Mouse (Mus musculus) megakaryocyte, adult 5-6 weeks (primary cell): ENCODE data around the gene Usf1. TPM values are rescaled to one million over a fixed set of nuclear protein-coding genes. Genes with fewer than 3 reads are reported as not detected.

Experiments used
- ATAC-seq: 2 replicates; pipeline ENCODE4 v1.8.0; 2016; ENCODE audit warnings: mild to moderate bottlenecking, inconsistent platforms; ENCODE audit not compliant: poor library complexity, severe bottlenecking
- total RNA-seq, 2 experiments: library from RNA; stranded (forward) in 1 of 2; stranded (reverse) in 1 of 2; fragments of 153-499, 151-499 nt in 1 of 2; fragments of 221-1000, 200-1000 nt in 1 of 2; gene quantifications; 2 replicates each; pipeline versions ENCODE4 v1.2.3 to v1.2.4; 2015 to 2017

The Usf1 gene
- total RNA-seq, 2 experiments from 2014 or later = 27.0 to 80.1 TPM

DNA sequence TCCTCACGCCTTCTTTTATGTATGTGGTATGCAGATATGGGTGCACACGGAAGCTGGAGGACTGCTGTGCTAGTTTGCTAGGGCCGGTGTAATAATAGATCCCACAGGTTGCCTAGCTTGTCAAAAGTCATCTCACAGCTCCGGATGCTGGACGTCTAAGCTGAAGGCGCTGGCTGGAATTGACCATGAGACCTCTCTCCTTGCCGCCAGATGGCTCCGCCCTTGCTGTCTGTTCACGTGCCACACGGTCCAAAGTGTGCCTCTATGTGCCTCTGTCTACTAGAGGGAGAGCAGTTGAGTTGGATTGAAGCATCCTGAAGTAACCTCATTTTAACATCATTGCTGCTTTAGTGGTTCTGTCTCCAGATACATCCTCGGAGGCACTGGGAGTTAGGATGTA, 38.9 kb downstream of the Usf1 start:
- no peak for ATAC-seq

- ATAC-seq = peak; percentile 91
Measured at GRCm38 (mm10) chr1:171451001-171451400, 39.9 kb downstream of the Usf1 start.

DNA sequence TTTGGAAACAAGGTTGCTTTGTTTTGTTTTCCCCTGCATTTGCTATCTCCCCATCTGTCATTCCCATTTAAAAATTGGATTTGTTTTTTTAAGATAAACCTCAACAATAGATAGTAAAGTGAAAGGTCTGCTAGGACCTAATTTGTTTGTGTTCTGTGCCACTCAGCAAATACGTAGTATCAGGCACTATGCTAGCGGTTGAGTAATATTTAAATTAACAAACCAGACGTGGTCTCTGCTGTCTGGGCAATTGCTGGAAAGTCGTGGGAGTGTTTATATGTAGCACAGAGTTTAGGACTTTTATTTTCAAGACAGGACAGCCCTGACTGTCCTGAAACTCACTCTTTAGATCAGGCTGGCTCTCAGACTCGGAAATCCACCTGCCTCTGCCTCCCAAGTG, 41.4 kb downstream of the Usf1 start:
- no peak for ATAC-seq

GRCm38 (mm10) chr1:171452923-171453322, 41.8 kb downstream of the Usf1 start:
- peak; percentile 54 for ATAC-seq

DNA sequence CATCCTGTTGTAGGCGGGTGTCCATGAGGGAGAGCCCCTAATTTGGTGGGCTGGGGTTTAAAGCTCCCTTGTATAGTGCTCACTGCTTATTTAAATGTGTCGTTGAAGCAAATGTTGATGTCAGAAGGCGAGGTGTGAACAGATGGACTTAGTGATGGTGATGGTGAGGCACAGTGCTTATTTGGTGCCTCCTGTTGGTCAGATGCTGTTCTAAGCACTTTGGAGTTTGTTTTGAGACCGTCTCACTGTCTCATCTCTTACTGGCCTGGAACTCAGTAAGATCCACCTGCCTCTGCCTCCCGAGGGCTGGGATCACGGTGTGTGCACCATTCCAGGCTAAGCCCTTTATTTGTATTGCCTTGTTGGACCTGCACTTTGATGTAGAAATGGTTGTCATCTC, 43.8 kb downstream of the Usf1 start:
- ATAC-seq = no peak

- no peak for ATAC-seq
Measured at GRCm38 (mm10) chr1:171457568-171457967, 46.5 kb downstream of the Usf1 start.

DNA sequence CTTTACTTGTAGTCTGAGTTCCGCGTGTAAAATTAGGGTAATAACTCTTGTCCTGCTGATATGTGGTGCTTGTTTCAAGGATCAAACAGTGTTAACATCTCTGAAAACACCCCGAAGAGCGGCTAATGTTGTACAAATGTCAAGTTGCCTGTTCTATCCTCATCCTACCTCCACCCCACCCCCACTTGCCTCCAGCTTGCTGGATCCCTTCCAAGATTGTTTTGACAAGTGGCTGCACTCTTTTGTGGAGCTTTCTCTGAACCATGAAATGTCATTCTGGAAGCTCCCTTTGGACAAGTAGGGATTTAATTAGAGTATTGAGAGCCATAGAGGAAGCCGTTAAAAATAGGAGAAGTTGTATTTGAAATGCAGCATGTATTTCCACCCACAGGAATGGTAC, 48.7 kb downstream of the Usf1 start:
- no peak for ATAC-seq

DNA sequence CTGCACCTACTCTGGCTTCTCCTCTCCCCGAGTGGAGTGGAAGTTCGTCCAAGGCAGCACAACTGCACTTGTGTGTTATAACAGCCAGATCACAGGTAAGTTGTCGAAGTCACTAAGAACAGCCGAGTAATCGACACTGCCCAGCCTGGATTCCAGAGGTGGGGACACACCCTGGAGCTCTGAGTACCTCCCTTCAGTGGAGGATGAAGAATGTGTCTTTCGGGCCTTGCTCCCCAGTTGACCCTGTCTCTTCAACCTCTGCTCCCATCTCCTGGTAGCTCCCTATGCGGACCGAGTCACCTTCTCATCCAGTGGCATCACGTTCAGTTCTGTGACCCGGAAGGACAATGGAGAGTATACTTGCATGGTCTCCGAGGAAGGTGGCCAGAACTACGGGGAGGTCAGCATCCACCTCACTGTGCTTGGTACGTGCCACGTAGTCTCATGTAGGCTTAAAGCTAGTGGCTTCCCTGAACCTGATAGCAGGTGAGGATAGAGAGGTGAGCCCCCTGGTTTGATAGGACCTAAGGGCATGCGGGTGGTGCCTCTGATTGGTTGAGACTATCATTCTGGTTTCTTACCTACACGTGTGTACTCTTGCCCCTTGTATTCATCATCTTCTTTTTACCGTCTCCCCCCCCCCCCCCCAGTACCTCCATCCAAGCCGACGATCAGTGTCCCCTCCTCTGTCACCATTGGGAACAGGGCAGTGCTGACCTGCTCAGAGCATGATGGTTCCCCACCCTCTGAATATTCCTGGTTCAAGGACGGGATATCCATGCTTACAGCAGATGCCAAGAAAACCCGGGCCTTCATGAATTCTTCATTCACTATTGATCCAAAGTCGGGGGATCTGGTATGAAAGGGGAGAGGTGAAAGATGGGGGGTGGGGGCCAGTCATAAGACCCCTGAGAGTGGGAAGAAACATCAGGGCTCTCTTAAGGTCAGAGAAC, 49.7 kb downstream of the Usf1 start:
- no peak for ATAC-seq

DNA sequence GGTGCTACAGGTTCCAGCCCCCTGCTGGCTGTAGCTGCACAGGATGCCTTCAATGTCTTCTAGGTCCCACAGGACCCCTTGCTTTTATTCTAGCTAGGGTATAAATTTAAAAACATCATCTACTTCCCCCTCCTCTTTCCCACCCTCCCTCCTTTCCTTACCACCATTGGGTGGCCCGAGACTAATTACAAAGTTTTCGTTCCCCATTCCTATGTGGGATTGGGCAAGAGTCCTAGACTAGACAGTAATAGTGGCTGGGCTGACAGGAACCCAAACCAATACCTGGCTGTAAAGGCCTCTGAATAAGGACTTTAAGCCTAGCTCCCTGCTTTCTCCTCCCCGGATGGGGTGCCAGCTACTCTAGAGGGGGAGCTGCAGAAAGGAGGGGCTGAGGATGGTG, 52.0 kb downstream of the Usf1 start:
- peak; percentile 78 for ATAC-seq

- ATAC-seq = no peak
Measured at GRCm38 (mm10) chr1:171465749-171466412, 54.8 kb downstream of the Usf1 start.

GRCm38 (mm10) chr1:171466565-171466964, 55.5 kb downstream of the Usf1 start:
- ATAC-seq = peak; percentile 53

Other genes starting within 250 kb of the Usf1 start
- gene Pcp4l1, start 215.0 kb upstream of the Usf1 start, total RNA-seq (2015) = 1.2 and 1.4 TPM in 2 replicates
- gene Pcp4l1, start 215.0 kb upstream of the Usf1 start, total RNA-seq (2017) = 0.44 and 0.73 TPM in 2 replicates
- gene Nr1i3, start 197.3 kb upstream of the Usf1 start, total RNA-seq (2015) = not detected in 2 replicates
- 0.04 TPM in 2 replicates for gene Nr1i3, start 197.3 kb upstream of the Usf1 start, total RNA-seq (2017)
- 7.3 and 8.2 TPM in 2 replicates for gene Tomm40l, start 188.8 kb upstream of the Usf1 start, total RNA-seq (2015)
- 8.5 and 14.4 TPM in 2 replicates for gene Tomm40l, start 188.8 kb upstream of the Usf1 start, total RNA-seq (2017)
- gene Apoa2, start 186.3 kb upstream of the Usf1 start, total RNA-seq (2015) = 0.87 TPM in 1 of 2 replicates, not detected in the other
- not detected in 2 replicates for gene Apoa2, start 186.3 kb upstream of the Usf1 start, total RNA-seq (2017)
- gene Fcer1g, start 176.9 kb upstream of the Usf1 start, total RNA-seq (2015) = 2,036 and 2,044 TPM in 2 replicates
- gene Fcer1g, start 176.9 kb upstream of the Usf1 start, total RNA-seq (2017) = 995 and 1,060 TPM in 2 replicates
- gene Adamts4, start 160.9 kb upstream of the Usf1 start, total RNA-seq (2015) = not detected in 2 replicates
- gene Adamts4, start 160.9 kb upstream of the Usf1 start, total RNA-seq (2017) = 0.12 TPM in 1 of 2 replicates, not detected in the other
- 235 and 245 TPM in 2 replicates for gene Ndufs2, start 159.9 kb upstream of the Usf1 start, total RNA-seq (2015)
- gene Ndufs2, start 159.9 kb upstream of the Usf1 start, total RNA-seq (2017) = 276 and 306 TPM in 2 replicates
- gene B4galt3, start 141.0 kb upstream of the Usf1 start, total RNA-seq (2015) = 17.8 and 20.4 TPM in 2 replicates
- 28.5 and 33.5 TPM in 2 replicates for gene B4galt3, start 141.0 kb upstream of the Usf1 start, total RNA-seq (2017)
- 26.5 and 27.4 TPM in 2 replicates for gene Ppox, start 130.1 kb upstream of the Usf1 start, total RNA-seq (2015)
- 14.5 and 18.0 TPM in 2 replicates for gene Ppox, start 130.1 kb upstream of the Usf1 start, total RNA-seq (2017)
- 41.1 and 41.9 TPM in 2 replicates for gene Usp21, start 123.3 kb upstream of the Usf1 start, total RNA-seq (2015)
- 20.2 and 28.9 TPM in 2 replicates for gene Usp21, start 123.3 kb upstream of the Usf1 start, total RNA-seq (2017)
- 95.3 and 105 TPM in 2 replicates for gene Ufc1, start 116.3 kb upstream of the Usf1 start, total RNA-seq (2015)
- gene Ufc1, start 116.3 kb upstream of the Usf1 start, total RNA-seq (2017) = 54.6 and 78.6 TPM in 2 replicates
- 22.4 and 23.6 TPM in 2 replicates for gene Dedd, start 82.2 kb upstream of the Usf1 start, total RNA-seq (2015)
- gene Dedd, start 82.2 kb upstream of the Usf1 start, total RNA-seq (2017) = 12.1 and 13.1 TPM in 2 replicates
- 6.5 and 9.7 TPM in 2 replicates for gene Nit1, start 65.7 kb upstream of the Usf1 start, total RNA-seq (2015)
- gene Nit1, start 65.7 kb upstream of the Usf1 start, total RNA-seq (2017) = 37.1 and 39.2 TPM in 2 replicates
- 26.1 and 38.4 TPM in 2 replicates for gene Pfdn2, start 65.6 kb upstream of the Usf1 start, total RNA-seq (2015)
- gene Pfdn2, start 65.6 kb upstream of the Usf1 start, total RNA-seq (2017) = 16.0 and 27.3 TPM in 2 replicates
- gene Klhdc9, start 50.5 kb upstream of the Usf1 start, total RNA-seq (2015) = 0.09 TPM in 1 of 2 replicates, not detected in the other
- gene Klhdc9, start 50.5 kb upstream of the Usf1 start, total RNA-seq (2017) = 0.16 and 0.59 TPM in 2 replicates
- gene Nectin4, start 41.2 kb upstream of the Usf1 start, total RNA-seq (2015) = 0.66 and 1.2 TPM in 2 replicates
- gene Nectin4, start 41.2 kb upstream of the Usf1 start, total RNA-seq (2017) = 1.3 and 2.1 TPM in 2 replicates
- 95.6 and 105 TPM in 2 replicates for gene Arhgap30, start 22.4 kb upstream of the Usf1 start, total RNA-seq (2015)
- 231 and 235 TPM in 2 replicates for gene Arhgap30, start 22.4 kb upstream of the Usf1 start, total RNA-seq (2017)
- 3.8 and 4.1 TPM in 2 replicates for gene Tstd1, start 7.6 kb downstream of the Usf1 start, total RNA-seq (2015)
- gene Tstd1, start 7.6 kb downstream of the Usf1 start, total RNA-seq (2017) = 0.61 and 5.1 TPM in 2 replicates
- gene F11r, start 26.2 kb downstream of the Usf1 start, total RNA-seq (2015) = 0.33 and 0.59 TPM in 2 replicates
- gene F11r, start 26.2 kb downstream of the Usf1 start, total RNA-seq (2017) = not detected in 2 replicates
- gene Alyref2, start 92.2 kb downstream of the Usf1 start, total RNA-seq (2015) = 8.7 and 11.4 TPM in 2 replicates
- gene Alyref2, start 92.2 kb downstream of the Usf1 start, total RNA-seq (2017) = 12.7 and 13.2 TPM in 2 replicates
- gene Itln1, start 124.0 kb downstream of the Usf1 start, total RNA-seq (2015) = not detected in 2 replicates
- gene Itln1, start 124.0 kb downstream of the Usf1 start, total RNA-seq (2017) = not detected in 2 replicates
- gene Cd244a, start 147.9 kb downstream of the Usf1 start, total RNA-seq (2015) = 12.3 and 15.1 TPM in 2 replicates
- 16.3 and 16.8 TPM in 2 replicates for gene Cd244a, start 147.9 kb downstream of the Usf1 start, total RNA-seq (2017)
- gene Ly9, start 196.1 kb downstream of the Usf1 start, total RNA-seq (2015) = 41.3 and 43.2 TPM in 2 replicates
- gene Ly9, start 196.1 kb downstream of the Usf1 start, total RNA-seq (2017) = 72.9 and 75.3 TPM in 2 replicates
- 13.4 and 16.1 TPM in 2 replicates for gene Slamf7, start 241.7 kb downstream of the Usf1 start, total RNA-seq (2015)
- 9.3 and 17.3 TPM in 2 replicates for gene Slamf7, start 241.7 kb downstream of the Usf1 start, total RNA-seq (2017)